Mouse (Mus musculus) forelimb bud, embryonic 11.5 days (tissue): ENCODE measurements around the gene Cyp11a1.

ENCODE experiments used
- DNase-seq: peaks from one replicate; pipeline ENCODE4 v3.0.0-alpha.2; 2012; ENCODE audit warnings: low read depth, low spot score

Gene Cyp11a1

DNA sequence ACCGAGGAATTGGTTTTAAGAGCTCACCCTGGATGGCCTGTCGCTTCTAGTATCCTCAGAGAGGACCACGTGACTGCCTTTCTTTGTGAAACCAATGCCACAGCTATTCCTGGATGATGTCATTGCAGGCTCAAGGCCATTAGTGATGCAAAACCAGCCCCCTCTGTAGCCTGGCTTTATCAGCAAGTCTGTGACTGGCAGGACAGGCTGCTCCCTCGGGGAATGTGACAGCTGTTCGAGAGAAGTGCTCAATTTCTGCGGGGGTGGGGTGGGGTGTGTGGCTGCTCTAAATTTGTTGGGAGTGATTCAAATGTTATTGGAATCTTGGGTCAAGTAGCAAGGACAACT is 2.8 kb downstream of the Cyp11a1 start:
- DNase-seq: peak; percentile 26

GRCm38 (mm10) chr9:58009588-58009987 is 3.4 kb downstream of the Cyp11a1 start:
- no peak for DNase-seq

DNA sequence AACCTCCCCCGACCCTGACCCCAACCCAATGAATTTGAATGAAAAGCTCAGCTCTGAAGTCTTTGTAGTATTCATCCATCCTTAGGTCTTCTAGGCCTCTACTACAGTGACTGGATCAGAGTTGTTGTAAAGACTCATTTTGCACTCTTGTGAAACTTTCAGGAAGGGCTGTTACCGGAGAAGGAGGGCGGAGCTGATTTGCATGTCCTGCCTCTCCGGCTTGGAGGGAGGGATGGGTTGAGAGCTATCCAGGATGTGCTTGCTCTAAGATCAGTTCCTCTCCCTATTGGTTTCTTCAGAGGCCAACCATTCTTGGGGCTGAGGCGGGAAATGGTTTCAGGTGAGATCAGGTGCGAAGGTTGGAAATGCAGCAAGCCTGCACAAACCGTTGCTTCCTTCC is 4.8 kb downstream of the Cyp11a1 start:
- no peak for DNase-seq

- no peak for DNase-seq
Observed at GRCm38 (mm10) chr9:58011552-58011951, 5.3 kb downstream of the Cyp11a1 start.

GRCm38 (mm10) chr9:58012486-58012885 is 6.3 kb downstream of the Cyp11a1 start:
- DNase-seq: no peak

- DNase-seq: no peak
Observed at GRCm38 (mm10) chr9:58012935-58013334, 6.7 kb downstream of the Cyp11a1 start.

- no peak for DNase-seq
Observed at GRCm38 (mm10) chr9:58014393-58015160, 8.4 kb downstream of the Cyp11a1 start.

DNA sequence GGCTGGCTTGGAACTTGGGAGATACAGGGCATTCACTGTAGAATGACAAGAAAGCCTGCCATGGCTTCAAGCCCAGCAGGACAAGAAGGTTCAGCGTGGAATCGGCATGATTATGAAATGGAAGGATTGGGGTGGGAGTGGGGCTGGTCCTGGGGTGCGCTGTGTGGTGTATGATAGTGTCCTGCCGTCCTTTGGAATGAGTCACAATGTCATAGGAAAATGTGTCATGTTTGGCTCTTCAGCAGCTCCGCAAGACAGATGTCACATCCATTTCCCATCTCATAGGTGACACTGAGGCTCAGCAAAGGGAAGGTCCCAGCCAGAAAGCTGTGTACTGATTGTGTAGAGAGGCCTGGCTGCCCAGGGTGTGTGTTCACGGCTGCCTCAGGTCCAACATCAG is 9.6 kb downstream of the Cyp11a1 start:
- no peak for DNase-seq

- no peak for DNase-seq
Observed at GRCm38 (mm10) chr9:58016962-58017361, 10.8 kb downstream of the Cyp11a1 start.

DNA sequence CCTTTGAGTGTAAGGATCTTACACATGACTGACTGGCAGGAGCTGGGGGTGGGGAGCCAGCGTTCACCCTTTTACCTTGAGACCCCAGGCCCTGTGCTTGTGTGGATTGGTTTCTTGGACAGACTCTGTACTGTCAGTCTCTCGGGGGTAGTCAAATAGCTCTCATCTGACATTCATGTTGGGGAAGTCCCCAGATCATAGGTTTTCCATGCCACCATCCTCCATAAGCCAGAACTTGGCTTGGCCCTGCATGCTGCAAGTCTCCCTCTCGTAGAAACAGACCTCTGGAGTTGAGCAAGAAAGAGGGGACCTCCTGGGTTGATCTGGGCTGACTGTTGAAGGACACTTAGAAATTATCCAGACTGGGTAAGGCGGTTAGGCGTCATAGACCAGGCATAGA is 12.2 kb downstream of the Cyp11a1 start:
- no peak for DNase-seq

DNA sequence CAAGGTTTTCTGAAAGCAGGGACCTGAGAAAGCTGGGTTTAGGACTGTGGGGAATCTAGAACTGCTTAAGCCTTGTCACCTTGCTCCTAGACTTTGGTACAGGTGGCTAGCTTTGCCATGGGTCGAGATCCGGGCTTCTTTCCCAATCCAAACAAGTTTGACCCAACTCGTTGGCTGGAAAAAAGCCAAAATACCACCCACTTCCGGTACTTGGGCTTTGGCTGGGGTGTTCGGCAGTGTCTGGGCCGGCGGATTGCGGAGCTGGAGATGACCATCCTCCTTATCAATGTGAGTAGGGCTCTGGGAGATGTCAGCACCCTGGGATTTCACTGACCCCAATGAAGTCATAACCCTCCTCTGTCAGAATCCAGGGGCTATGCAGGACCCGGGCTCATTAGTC is 19.8 kb downstream of the Cyp11a1 start:
- DNase-seq: no peak

GRCm38 (mm10) chr9:58027426-58028180 is 21.4 kb downstream of the Cyp11a1 start:
- DNase-seq: no peak

DNA sequence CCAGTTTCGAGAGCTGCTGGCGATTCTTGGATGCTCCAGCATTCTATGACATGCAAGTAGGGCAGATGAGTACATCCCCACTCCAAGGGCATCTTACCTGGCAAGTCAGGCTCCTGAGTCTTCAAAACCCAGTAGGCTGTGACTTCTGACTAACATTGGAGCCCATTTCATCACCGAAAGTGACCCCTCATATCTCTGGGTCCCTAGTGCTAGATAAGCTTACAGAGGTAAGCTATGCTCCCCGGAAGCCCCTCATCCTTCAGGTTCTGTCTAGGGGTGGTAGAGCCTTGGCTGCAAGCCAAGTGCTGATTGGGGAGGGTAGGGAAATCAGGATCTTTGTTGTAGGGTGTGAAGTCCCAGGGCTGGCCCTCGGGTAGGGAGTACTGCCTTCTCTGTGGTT is 22.6 kb downstream of the Cyp11a1 start:
- no peak for DNase-seq

GRCm38 (mm10) chr9:58029635-58030034 is 23.4 kb downstream of the Cyp11a1 start:
- no peak for DNase-seq

- no peak for DNase-seq
Observed at GRCm38 (mm10) chr9:58031895-58032294, 25.7 kb downstream of the Cyp11a1 start.

- DNase-seq: no peak
Observed at GRCm38 (mm10) chr9:58035519-58035918, 29.3 kb downstream of the Cyp11a1 start.

DNA sequence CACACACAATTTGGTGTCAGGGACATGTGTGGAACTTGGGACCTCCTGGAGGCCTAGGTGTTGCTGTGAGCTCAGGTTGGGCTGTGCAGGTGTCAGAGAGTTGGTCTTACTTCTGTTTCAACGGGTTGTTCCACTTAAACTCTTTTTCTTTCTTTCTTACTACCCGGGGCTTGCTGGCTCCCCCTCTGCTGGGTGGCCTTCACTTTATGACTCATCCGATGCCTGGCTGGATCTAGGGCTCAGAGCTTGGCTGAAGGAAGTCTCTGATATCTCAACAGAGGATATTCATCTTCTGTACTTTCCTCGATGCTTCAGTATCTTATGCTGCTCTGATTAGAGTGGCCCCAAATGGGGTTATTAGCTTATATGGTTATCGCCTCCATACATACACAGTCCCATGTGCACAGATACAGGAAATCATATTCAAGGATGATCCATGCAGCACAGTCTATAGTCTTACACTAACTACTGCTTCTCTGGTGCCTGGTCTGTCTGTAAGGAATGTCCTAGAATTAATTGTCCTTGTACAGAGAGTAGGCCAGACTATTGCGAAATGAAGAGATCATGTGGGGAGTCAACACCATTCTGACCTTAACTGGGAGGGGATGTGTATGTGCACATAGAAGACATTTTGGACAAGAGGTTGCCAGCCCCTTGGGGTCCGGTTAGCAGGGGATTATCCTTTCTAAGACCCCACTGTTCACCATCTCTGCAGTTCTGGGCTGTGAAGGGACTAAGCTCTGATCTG is 29.9 kb downstream of the Cyp11a1 start:
- no peak for DNase-seq

DNA sequence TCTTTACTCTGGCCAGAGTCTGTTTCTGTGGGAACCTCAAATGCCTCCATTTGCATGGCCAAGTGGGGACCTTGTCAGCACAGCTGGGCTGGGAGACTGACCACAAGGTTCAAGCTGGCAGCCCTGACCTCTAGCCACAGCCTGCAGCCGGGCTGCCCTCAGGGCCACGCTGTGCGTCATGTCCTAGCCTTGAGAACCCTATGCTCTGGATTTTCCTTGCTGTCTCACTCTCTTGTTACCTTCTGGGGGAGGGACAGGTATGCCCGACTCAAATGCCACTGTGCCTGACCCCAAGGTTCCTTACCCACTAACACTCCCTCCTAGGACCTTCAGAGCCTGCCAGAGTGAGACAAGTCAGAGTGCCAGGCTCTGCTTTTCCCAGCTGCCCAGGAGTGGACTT is 30.8 kb downstream of the Cyp11a1 start:
- no peak for DNase-seq

DNA sequence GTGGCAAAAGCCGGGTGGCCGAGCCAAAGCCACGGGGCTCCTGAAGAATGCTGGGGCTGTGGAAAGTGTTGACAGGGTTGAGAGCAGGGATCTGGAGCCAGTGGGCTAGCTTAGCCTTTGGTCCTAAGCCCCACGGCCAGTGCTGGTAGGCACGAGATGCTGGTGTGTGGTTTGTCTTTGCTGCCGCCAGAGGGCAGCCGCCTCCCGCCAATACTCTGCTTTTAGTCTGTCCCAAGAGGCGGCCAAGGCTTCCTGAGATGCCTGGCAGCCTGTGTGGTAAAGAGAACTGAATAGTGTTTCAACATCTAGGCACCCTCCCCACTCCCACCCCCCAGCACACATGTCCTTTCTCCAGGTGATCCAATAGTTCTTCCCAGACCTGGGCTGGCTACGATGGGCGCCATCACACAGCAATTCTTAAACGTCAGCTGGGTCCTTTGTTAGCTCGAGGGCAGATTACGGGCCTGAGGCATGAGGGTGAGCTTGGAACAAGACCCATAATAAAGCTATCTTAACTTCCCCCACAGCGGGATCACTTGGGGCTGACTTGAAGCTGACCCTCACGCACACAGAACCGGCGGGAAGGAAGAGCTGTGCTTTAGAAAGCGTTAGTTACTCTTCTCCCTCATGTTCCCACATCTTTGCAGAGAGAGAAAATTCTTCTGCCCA is 32.4 kb downstream of the Cyp11a1 start:
- peak; percentile 79 for DNase-seq

GRCm38 (mm10) chr9:58040977-58041376 is 34.8 kb downstream of the Cyp11a1 start:
- peak; percentile 27 for DNase-seq

DNA sequence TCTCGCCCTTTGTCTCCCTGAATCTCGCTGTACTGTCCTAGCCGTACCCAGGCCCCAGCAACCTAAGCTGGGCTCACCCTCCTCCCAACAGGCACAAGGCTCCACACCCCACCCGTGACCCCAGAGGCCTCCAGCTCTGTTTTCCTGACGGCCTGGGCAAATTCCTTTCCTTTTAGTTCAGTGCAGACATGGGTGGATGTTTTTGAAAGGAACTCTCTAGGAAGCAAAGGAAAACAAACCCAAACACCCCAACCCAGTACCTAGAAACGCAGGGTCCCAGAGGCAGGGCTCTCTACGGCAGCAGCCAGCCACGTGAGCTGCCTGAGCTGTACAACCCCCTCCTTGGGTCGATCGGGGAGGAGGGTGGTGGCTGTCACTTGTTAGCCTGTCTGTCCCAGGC is 36.2 kb downstream of the Cyp11a1 start:
- no peak for DNase-seq

- no peak for DNase-seq
Observed at GRCm38 (mm10) chr9:58043496-58044017, 37.3 kb downstream of the Cyp11a1 start.
